Mouse (Mus musculus) CD4-positive, CD25-positive, alpha-beta regulatory T cell, adult 4 months (primary cell): ENCODE measurements around the gene Blnk. TPM values are rescaled to one million over a fixed set of nuclear protein-coding genes. Genes with fewer than 3 reads are reported as not detected.
A peak's percentile ranks its signal among the peaks of the same experiment; 100 is the strongest.

Source experiments
- ATAC-seq: one replicate; pipeline ENCODE4 v1.8.0; 2017
- polyA plus RNA-seq, 2 experiments: library from polyadenylated mRNA; unstranded; fragments of 100-300 nt; shearing (Covaris generic); gene quantifications; one replicate each; pipeline ENCODE4 v1.2.1; 2017

The Blnk gene
- 1 to 10 TPM in 1 of 2 experiments, not detected in 1; 3.3 TPM for polyA plus RNA-seq

GRCm38 (mm10) chr19:40994057-40994585 is at the start of gene Blnk:
Gene Blnk, minus strand, starts transcription at chr19:40994535.
- no peak for ATAC-seq

- peak; percentile 73 for ATAC-seq
These were observed 44.8 kb upstream of the Blnk start for GRCm38 (mm10) chr19:41039110-41039509.

GRCm38 (mm10) chr19:41035809-41036551 is 41.6 kb upstream of the Blnk start:
- no peak for ATAC-seq

GRCm38 (mm10) chr19:41031869-41032268 is 37.5 kb upstream of the Blnk start:
- ATAC-seq: no peak

GRCm38 (mm10) chr19:41031009-41031408 is 36.7 kb upstream of the Blnk start:
- peak; percentile 95 for ATAC-seq

GRCm38 (mm10) chr19:41030161-41030560 is 35.8 kb upstream of the Blnk start:
- ATAC-seq: no peak

GRCm38 (mm10) chr19:41029219-41029618 is 34.9 kb upstream of the Blnk start, which contains the start of gene Dntt:
Gene Dntt, plus strand, starts transcription at chr19:41029275.
- no peak for ATAC-seq

GRCm38 (mm10) chr19:41027601-41028000 is 33.3 kb upstream of the Blnk start:
- peak; percentile 7 for ATAC-seq

- no peak for ATAC-seq
These were observed 32.7 kb upstream of the Blnk start for GRCm38 (mm10) chr19:41027024-41027423.

- no peak for ATAC-seq
These were observed 32.2 kb upstream of the Blnk start for GRCm38 (mm10) chr19:41026551-41026950.

GRCm38 (mm10) chr19:41022244-41022643 is 27.9 kb upstream of the Blnk start:
- ATAC-seq: peak; percentile 39

- ATAC-seq: no peak
These were observed 26.2 kb upstream of the Blnk start for GRCm38 (mm10) chr19:41020537-41020936.

GRCm38 (mm10) chr19:41019164-41019675 is 24.9 kb upstream of the Blnk start:
- no peak for ATAC-seq

GRCm38 (mm10) chr19:41015951-41016716 is 21.8 kb upstream of the Blnk start:
- peak; percentile 87 for ATAC-seq

- ATAC-seq: no peak
These were observed 19.7 kb upstream of the Blnk start for GRCm38 (mm10) chr19:41014003-41014402.

- ATAC-seq: no peak
These were observed 19.3 kb upstream of the Blnk start for GRCm38 (mm10) chr19:41013591-41013990.

GRCm38 (mm10) chr19:41011676-41012075 is 17.3 kb upstream of the Blnk start:
- no peak for ATAC-seq

- ATAC-seq: no peak
These were observed 14.5 kb upstream of the Blnk start for GRCm38 (mm10) chr19:41008674-41009395.

GRCm38 (mm10) chr19:41007733-41008132 is 13.4 kb upstream of the Blnk start:
- no peak for ATAC-seq

GRCm38 (mm10) chr19:41007326-41007725 is 13.0 kb upstream of the Blnk start:
- ATAC-seq: no peak

- ATAC-seq: no peak
These were observed 12.3 kb upstream of the Blnk start for GRCm38 (mm10) chr19:41006621-41007020.

- ATAC-seq: no peak
These were observed 9.5 kb upstream of the Blnk start for GRCm38 (mm10) chr19:41003694-41004315.
